Mouse (Mus musculus): ENCODE measurements around the gene Tspan18.

DNA sequence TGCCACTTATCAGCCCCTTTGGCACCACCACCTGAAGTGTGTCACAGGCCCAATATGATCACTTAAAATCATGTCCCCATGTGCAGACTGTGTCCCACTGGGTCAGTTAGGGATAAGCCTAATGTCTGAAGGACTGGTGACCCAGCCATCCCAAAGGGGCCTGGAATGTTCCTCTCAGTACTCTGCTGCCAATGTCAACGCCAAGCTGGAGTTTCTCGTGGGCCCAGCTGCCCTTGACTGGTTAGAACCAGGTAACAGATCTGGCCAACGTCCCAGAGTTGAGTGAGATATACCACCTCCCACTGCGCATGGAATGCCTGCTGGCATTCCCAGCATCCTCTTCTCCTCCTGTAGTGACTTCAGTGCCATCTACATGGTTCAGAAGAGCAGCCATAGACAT, 5.2 kb downstream of the Tspan18 start:
- TF ChIP-seq CTCF (IDR thresholded peaks at IDR 0.05; ENCODE audit: control insufficient read depth, insufficient read depth, insufficient read length), result no peak
- TF ChIP-seq FOSL1 (IDR thresholded peaks at IDR 0.05; ENCODE audit: insufficient read depth, low read length, poor library complexity, severe bottlenecking), result no peak
- TF ChIP-seq MAX (IDR thresholded peaks at IDR 0.05), result no peak
- no peak for TF ChIP-seq CEBPB (IDR thresholded peaks at IDR 0.05; ENCODE audit: low read depth)
- TF ChIP-seq USF1 (IDR thresholded peaks at IDR 0.05; ENCODE audit: low read depth), result no peak
- TF ChIP-seq MYOD1 (IDR thresholded peaks at IDR 0.05; ENCODE audit: control insufficient read depth, insufficient read length, low read depth), result no peak
- TF ChIP-seq MYOG (IDR thresholded peaks at IDR 0.05; ENCODE audit: control insufficient read depth, extremely low read depth, insufficient read length), result no peak

All from C2C12 (cell line).